Mouse (Mus musculus) cerebellum, adult 11 months (tissue): ENCODE data around the gene Wfdc1.

Experiments used
- DNase-seq: peaks from one replicate; pipeline ENCODE4 v3.0.0; 2022

Gene Wfdc1

DNA sequence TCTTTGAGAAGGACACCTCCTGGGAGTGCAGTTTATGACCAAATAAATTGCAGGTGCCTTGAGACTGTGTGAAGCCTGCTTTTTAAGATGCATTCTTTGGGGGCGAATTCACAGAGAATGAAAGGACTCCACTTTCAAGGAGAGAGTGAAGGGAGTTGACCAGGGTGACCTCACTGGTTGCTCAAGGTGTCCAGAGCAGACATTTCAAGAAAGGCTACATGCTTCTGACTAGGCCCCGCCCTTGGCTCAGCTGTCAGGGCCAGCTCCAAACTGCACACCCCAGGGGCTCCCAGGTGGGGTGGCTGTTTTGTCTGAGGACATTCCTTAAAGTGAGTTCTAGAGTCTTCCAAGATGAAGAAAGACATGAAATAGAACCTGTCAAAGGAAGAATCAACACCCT is 31.0 kb downstream of the Wfdc1 start:
- no peak for DNase-seq

DNA sequence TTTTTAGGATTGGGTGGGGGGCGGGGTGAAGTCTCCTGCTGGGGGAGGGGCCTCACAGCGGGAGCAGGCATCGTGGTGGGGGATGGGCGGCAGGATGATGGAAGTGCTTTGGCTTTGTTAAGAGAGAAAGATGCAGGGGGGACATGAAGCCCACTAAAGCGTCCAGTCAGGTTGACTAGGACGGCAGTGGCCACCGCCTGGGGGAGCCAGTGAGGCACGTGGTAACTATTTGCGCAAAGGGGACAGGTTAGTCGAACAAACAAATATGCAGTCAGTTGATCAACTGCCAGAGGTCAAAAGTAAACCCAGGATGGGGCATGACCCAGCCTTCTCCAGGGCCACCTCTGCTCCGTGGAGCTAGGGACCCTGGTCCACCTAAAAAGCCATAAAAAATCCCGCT is 32.8 kb downstream of the Wfdc1 start:
- DNase-seq, result no peak

GRCm38 (mm10) chr8:119699549-119700134 is 33.5 kb downstream of the Wfdc1 start, which contains the start of gene Atp2c2:
Gene Atp2c2, plus strand, starts transcription at chr8:119700009.
- no peak for DNase-seq

- DNase-seq, result no peak
These were observed 36.8 kb downstream of the Wfdc1 start for GRCm38 (mm10) chr8:119702965-119703364.

DNA sequence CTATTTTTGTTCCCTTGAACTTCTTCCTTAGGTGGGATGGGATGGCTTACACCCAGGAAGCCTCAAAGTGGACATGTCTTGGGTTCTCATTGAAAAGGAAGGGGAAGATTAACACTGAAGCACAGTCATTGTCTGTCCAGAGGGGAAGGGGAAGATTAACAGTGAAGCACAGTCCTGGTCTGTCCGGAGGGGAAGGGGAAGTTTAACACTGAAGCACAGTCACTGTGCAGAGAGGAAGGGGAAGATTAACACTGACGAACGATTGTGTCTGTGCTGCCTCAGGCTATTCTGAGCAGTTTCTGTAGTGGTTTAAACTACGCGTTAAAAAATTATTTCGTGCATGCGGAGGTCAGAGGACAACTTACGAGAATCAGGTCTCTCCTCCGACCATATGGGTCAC is 41.0 kb downstream of the Wfdc1 start:
- DNase-seq, result no peak

- no peak for DNase-seq
These were observed 42.3 kb downstream of the Wfdc1 start for GRCm38 (mm10) chr8:119708471-119708870.

- no peak for DNase-seq
These were observed 42.9 kb downstream of the Wfdc1 start for GRCm38 (mm10) chr8:119708878-119709702.

DNA sequence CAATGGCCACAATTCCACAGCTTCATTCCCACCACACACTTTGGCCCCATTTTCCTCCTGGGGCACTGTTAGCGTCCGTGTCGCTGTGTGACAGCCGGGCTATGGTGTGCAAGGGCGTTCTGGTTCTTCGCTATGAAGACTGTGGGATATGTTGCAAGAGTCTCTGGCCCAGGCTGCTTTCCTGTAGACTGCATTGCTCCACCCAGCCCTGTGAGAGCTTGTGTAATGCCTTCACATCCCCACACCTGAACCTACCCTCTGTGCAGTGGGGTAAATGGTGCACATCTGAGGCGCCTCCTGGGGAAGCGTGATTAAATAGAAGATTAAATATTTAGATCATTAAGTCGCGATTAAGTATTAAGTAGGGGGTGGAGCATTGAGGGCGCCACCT is 43.5 kb downstream of the Wfdc1 start:
- no peak for DNase-seq

- DNase-seq, result no peak
These were observed 46.1 kb downstream of the Wfdc1 start for GRCm38 (mm10) chr8:119712226-119712625.

- no peak for DNase-seq
These were observed 47.3 kb downstream of the Wfdc1 start for GRCm38 (mm10) chr8:119713421-119713820.

GRCm38 (mm10) chr8:119715221-119715620 is 49.1 kb downstream of the Wfdc1 start:
- no peak for DNase-seq

DNA sequence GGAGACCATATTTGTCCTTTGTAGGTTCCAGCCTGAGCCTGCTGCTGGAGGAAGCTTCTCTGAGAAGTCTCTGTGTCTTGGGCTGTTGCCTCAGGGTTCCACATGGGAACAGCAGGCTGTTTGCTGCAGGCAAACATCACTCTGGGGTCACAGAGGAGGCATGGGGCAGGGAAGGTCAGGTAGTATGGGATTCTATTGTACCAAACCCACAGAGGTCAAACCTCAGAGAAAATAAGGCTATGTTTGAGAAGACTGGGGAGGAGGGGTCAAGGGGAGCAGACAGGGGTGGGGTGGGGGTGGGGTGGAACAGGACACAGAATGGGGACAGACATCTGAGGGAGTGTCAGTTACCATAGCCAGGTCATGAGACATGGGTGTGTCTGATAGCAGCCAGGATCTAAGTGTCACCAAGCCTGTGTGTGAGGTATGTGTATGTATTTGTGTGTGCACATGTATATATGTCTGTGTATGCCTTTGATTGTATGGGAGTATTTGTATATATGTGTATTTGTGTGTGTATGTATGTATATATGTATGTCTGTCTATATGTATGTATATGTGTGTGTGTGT is 50.6 kb downstream of the Wfdc1 start:
- no peak for DNase-seq

- DNase-seq, result no peak
These were observed 51.6 kb downstream of the Wfdc1 start for GRCm38 (mm10) chr8:119717765-119718164.

GRCm38 (mm10) chr8:119719011-119719501 is 52.9 kb downstream of the Wfdc1 start:
- no peak for DNase-seq

- DNase-seq, result no peak
These were observed 56.2 kb downstream of the Wfdc1 start for GRCm38 (mm10) chr8:119722348-119722747.

- DNase-seq, result no peak
These were observed 57.5 kb downstream of the Wfdc1 start for GRCm38 (mm10) chr8:119723676-119724075.

DNA sequence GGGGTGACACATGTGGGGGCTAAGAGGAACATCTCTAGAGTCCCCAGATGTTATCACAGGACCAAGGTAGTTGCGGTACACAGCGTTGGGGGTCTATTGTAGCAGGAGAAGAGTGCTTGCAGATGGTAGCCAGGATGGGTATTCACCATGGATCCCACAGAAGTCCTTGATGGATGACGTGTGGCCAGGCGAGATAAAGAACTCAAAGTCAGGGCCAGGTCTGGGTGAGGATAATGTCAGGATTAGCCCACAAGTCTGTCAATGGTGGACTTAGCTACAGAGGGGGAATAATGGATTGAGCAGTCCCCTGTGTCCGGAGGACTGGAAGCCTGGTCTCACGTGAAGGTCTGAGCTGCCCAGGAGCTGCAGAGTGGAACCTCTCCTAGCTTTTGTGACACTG is 58.4 kb downstream of the Wfdc1 start:
- DNase-seq, result no peak

GRCm38 (mm10) chr8:119727093-119727492 is 60.9 kb downstream of the Wfdc1 start:
- no peak for DNase-seq

GRCm38 (mm10) chr8:119728351-119728895 is 62.3 kb downstream of the Wfdc1 start:
- DNase-seq, result no peak

GRCm38 (mm10) chr8:119732072-119732471 is 65.9 kb downstream of the Wfdc1 start:
- DNase-seq, result no peak

DNA sequence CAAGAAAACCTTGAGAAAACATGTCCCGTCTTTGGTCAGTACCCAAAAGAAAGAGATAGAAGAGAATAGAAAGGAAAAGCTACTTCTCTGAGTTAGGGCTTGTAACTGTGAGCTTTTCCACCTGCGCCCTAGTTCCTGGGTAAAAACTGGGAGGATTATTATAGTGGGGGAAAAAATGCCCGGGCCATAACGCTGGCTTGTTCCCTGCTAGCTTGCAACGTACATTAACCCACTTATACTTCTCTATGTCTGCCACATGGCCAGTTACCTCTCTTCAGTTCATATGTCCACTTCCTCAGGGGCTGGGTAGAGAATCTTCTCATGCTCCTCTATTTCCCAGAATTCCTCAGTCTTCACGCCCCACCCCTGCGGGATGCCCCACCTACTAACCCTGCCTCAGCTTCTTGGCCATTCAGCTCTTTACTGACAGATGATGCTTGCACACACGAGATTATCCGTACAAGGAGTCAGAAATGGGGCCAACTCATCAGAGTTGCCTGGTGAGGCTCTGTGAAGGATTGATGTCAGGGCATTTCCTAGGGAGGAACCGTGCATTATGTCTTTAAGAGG is 70.3 kb downstream of the Wfdc1 start:
- no peak for DNase-seq

DNA sequence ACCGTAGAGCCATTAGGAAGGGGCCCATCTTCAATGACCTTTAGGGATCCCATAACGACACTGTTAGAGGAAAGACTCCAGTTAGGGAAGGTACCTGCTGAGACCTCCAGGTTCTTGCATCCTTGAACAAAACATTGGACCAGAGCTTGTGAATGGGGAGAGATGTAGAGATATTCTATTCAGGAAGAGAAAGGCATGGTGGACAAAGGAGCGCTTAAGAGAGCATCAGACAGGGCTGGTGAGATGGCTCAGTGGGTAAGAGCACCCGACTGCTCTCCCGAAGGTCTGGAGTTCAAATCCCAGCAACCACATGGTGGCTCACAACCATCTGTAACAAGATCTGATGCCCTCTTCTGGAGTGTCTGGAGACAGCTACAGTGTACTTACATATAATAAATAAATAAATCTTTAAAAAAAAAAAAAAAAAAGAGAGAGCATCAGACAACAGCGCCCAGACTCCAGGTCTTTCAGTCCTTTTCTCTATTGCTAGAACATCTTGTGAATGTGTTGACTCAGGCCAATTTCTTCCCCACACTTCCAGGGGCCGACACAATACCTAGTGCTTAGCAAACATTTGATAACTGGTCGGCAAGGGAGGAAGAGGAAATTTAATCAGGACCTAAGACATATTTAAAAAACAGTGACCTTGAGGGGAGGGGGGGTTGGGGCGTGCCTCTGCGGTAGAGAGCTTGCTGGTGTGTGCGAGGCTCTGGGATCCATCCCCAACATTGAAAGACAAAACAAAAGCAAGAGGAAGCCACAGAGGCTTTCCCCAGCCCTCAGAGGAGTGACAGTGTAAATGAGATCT is 71.1 kb downstream of the Wfdc1 start:
- DNase-seq, result no peak
